Mouse (Mus musculus) lung, adult 2 months (tissue): Measurements from ENCODE around the gene Cabp4.

Experiments used
- CTCF ChIP-seq: fragments of 200-500 bp; IDR thresholded peaks from 2 replicates; pipeline ENCODE4 v1.5.1; 2011; ENCODE audit warnings: mild to moderate bottlenecking, low read length, control low read depth; ENCODE audit not compliant: insufficient read depth
- POLR2A ChIP-seq: fragments of 200-500 bp; IDR thresholded peaks from 2 replicates; pipeline ENCODE4 v1.6.1; 2011; ENCODE audit warnings: low read depth, mild to moderate bottlenecking, control low read depth, low read length, borderline replicate concordance; ENCODE audit errors: extremely low read depth

- no peak for TF ChIP-seq POLR2A
- TF ChIP-seq CTCF = no peak
Observed at GRCm38 (mm10) chr19:4175368-4175947, 31.6 kb upstream of the Cabp4 start, which contains the start of gene Carns1.
